Mouse (Mus musculus): ENCODE data around the gene Rnpc3.
"Not testable (repeated sequence)": the region's sequence is repeated elsewhere in the genome, so short reads cannot be mapped to it uniquely, and the experiment has no call there.

Rnpc3 gene

DNA sequence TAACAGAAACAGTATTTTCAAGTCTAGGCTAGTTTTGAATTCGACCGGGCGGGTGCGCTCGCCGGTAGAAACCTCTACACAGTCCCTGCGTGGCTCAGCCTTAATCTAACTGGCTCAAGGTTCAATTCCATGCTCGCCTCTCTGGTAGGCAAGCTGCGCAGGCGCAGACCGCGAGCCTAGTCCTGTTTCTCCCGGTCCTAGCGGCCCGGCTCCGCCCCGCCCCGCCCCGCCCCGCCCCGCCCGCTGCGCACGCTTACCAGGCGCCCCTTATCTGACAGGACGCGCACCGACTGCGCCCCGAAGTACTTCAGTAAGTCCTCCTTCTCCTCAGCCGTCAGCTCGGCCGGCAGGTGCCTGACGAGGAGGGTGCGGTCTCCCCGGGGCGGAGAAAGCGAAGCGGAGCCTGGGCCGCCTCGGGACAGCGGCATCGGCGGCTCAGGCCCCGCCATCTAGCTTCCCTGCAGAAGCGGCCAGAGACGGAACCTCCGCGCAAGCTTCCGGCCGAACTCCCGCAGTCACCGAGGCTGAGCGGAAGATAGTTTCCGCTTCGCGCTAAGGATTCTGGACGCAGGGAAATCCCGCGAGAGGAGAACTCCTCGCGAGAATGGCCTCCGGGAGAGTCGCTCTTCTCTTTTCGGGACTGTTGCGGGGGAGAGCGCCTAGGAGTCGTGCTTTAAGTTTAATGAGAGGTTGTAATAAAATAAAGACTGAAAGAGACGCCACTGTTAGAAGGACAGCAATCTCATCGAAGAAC is at the start of gene Rnpc3:
TSS of gene Rnpc3 (minus strand) at position 544 of the 754 bp plus-strand sequence.
- peak; percentile 98 to 99 for DNase-seq

GRCm38 (mm10) chr3:113656940-113657339 is 27.0 kb upstream of the Rnpc3 start:
- peak; percentile 10 to 42 for DNase-seq

DNA sequence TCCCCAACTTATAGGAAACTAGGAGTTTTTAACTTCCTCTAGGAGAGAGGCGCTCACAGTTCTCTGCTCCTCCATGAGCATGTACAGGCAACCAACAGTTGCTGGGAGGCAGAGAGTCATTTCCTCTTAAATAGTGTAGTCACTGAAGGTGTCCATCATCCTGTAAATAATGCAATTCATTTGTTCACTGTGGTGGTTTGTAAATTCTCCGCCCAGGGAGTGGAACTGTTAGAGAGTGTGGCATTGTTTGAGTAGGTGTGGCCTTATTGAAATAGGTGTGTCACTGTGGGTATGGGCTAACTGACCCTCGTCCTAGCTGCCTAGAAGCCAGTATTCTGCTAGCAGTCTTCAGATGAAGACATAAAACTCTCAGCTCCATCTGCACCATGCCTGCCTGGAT is 24.4 kb upstream of the Rnpc3 start:
- DNase-seq, result no peak

DNA sequence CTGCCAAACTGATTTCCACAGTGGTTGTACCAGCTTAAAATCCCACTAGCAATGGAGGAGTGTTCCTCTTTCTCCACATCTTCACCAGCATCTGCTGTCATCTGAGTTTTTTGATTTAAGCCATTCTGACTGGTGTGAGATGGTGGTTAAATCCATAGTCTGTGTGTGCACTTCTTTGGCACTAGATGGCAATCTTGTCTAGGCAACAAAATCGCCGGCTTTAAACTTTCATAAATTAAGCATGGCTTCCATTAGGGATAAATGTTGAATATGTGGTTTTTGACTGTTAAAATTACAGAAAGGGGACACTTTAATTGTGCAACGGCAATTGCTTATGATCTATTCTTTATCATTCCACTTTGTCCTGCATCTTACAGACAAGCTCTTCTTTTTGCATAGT is 21.4 kb upstream of the Rnpc3 start:
- not testable (repeated sequence) for DNase-seq

DNA sequence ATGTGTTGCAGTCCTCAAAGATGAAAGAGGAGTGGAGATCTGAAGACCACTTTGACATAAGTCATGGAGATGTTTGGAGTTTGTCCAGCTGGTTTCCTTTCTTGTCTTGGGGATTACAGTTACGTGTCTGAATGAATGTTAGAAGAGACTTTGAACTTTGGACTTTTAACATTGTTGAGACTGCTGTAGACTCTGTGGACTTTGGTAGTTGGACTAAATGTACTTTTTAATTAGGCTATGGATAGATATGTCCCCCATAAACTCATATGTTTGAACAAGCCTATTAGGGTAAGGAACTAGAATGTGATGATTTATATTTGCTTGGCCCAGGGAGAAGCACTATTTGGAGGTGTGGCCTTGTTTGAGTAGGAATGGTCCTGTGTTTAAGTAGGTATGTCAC is 9.6 kb upstream of the Rnpc3 start:
- DNase-seq, result no peak

DNA sequence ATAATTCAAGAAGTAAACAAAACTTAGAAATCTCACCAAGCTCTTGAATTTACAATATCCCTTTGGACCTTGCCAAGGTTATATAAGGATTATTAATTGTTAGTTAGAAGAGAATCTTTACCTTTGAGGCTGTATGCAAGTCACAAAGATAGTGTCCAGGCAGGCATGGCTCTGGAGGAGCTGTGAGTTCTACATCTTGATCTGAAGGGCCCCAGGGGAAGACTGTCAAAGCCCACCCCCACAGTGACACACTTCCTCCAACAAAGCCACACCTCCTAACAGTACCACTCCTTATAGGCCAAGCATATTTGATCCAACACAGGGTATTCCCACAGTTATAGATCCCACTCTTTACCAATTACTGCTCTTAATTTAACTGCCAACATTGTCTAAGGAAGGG is 4.3 kb upstream of the Rnpc3 start:
- DNase-seq, result no peak

DNA sequence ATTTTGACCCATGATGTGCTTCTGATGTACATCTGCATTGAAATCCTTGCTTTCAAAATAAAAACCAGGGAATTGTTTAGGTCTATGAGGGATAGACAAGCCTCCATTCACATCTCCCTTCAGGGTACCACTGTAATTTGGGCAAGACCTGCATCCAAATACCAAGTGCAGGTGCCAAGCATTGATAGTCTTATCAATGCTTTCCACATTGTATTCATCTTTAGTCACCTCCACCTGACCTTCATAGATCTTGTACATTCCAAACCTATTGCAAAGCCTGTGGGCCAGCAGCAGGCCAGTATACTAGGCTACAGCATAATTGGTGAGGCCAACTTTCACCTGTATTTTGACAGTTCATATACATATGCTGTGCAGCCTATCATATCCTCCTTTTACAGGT is 1.7 kb upstream of the Rnpc3 start:
- no peak for DNase-seq

- no peak for DNase-seq
These were observed 615 bp upstream of the Rnpc3 start for GRCm38 (mm10) chr3:113630564-113630963.

GRCm38 (mm10) chr3:113606599-113606998 is 23.4 kb downstream of the Rnpc3 start, which contains the start of gene Amy1:
TSS of gene Amy1 (minus strand) at chr3:113606699.
- DNase-seq, result no peak

DNA sequence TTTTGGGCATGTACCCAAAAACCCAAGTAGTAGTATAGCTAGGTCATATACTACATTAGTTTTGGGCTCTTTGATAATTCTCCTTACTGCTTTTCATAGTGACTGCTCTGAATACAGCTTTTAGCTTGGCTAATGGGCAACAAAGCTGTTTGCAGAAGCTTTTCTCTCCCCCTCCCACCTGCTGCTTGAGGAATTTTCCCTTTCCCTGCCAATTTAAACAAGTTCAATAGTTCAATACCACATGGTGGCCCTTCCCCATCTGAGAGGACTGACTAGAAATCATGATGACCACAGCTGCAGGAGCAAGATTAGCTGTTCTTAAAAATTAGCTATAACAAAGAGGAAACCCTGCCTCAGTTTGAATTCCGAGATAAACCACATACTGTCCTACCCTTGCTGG is 39.1 kb downstream of the Rnpc3 start:
- no peak for DNase-seq

DNA sequence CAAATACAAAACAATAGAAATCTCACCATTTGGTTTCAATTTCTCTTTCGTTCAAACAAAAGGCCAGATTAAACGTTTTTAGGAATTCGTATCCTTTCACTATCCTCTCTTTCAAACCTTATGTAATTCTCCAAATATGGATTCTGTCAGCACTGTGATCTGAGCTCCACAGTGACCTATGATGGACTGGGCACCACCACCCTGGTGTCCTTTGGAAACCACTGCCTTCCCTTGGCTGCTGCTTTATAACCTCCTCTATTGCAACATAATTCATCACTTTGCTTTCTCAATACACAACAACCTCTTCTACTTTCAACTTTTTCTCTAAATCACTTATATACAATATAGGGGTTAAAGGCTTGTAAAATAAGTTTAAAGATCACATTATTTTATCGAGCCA is 55.4 kb downstream of the Rnpc3 start:
- DNase-seq, result no peak

DNA sequence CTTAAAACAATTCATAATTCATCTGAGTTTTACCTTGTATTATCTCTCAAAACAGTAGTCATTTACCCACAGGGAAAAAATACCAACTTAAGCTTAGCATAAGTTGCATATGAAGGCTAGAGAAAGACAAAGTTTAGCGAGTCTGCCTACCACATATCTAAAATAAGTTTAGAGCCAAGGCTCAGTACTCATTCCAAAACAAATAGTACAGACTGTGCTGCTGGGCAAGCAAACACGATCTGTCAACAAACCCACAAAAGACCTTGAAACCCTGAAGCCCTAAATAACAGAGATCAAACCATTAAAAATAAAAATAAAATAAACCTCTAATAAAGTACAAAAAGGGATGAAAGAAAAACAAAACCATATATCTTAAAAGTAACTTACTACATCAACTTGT is 55.8 kb downstream of the Rnpc3 start:
- no peak for DNase-seq

GRCm38 (mm10) chr3:113572158-113572557 is 57.8 kb downstream of the Rnpc3 start:
- DNase-seq, result no peak
